21 mouse cellular contexts compared by ENCODE assay signal in the genomic region with DNA sequence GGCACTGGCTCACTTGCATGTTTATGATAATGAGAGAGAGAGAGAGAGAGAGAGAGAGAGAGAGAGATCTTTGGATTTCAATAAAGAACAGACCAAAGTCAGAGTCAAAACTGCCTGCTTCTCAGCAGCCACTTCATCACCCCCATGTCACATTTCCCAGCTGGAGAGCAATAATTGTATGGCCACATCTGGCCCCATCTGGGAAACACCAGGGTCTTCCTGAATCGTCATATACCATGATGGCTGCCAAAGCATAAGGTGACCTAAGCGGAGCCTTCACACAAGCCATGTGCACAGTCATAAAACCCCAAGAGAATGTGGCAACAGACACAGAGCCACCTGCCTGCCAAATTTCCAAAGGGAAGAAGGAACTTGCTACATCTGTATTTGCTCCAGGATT.
"Had no signal": no experiment of that assay in that cellular context is flagged by ENCODE, and none has a peak within 500 bp of the region (broad histone marks: within the 10 kb centered on the region; RNA-seq: fewer than 3 reads in every experiment).

No protein-coding gene starts in this region.

- H3K9ac ChIP-seq: intestine, embryonic 15.5 days; kidney, embryonic 15.5 days; limb, embryonic 13.5 days; liver, embryonic 14.5 days; liver, postnatal 0 days; midbrain, embryonic 12.5 days; neural tube, embryonic 13.5 days; stomach, embryonic 15.5 days had no signal

- H3K27ac ChIP-seq: intestine, embryonic 15.5 days; kidney, embryonic 15.5 days; left cerebral cortex, adult 2 months; limb, embryonic 13.5 days; liver, embryonic 14.5 days; midbrain, embryonic 12.5 days; neural tube, embryonic 13.5 days; stomach, embryonic 15.5 days had no signal

- H3K27me3 ChIP-seq: intestine, embryonic 15.5 days; midbrain, embryonic 12.5 days; neural tube, embryonic 13.5 days; stomach, embryonic 15.5 days had no signal

- ATAC-seq: intestine, embryonic 15.5 days; liver, postnatal 0 days; midbrain, embryonic 16.5 days had no signal

- H3K4me2 ChIP-seq: intestine, embryonic 15.5 days; kidney, embryonic 15.5 days; limb, embryonic 13.5 days; liver, embryonic 11.5 days; midbrain, embryonic 12.5 days; neural tube, embryonic 13.5 days; stomach, embryonic 15.5 days had no signal

- H3K9me3 ChIP-seq: intestine, embryonic 15.5 days; kidney, embryonic 15.5 days; limb, embryonic 13.5 days; midbrain, embryonic 12.5 days; neural tube, embryonic 13.5 days; stomach, embryonic 15.5 days had no signal

- H3K36me3 ChIP-seq: intestine, embryonic 15.5 days; kidney, embryonic 15.5 days; limb, embryonic 13.5 days; midbrain, embryonic 12.5 days; neural tube, embryonic 13.5 days; stomach, embryonic 15.5 days had no signal

- H3K4me1 ChIP-seq: intestine, embryonic 15.5 days; limb, embryonic 13.5 days; midbrain, embryonic 12.5 days; neural tube, embryonic 13.5 days; stomach, embryonic 15.5 days had no signal

- DNase-seq: kidney, adult 11 months; kidney, adult 8-10 months; kidney, postnatal 10 days; kidney, postnatal 36 days; layer of hippocampus, postnatal 36 days; liver, postnatal 0 days; retina, postnatal 1 day; right cerebral cortex, postnatal 25 days; spleen, adult 18-20 months; thymus, postnatal 36 days had no signal

- H3K4me3 ChIP-seq: intestine, embryonic 15.5 days; kidney, embryonic 15.5 days; left cerebral cortex, adult 2 months; limb, embryonic 13.5 days; midbrain, embryonic 12.5 days; myocyte; neural tube, embryonic 13.5 days; stomach, embryonic 15.5 days had no signal
